Mouse (Mus musculus): ENCODE measurements around the gene Zfp651. TPM values are rescaled to one million over a fixed set of nuclear protein-coding genes. Genes with fewer than 3 reads are reported as not detected.

Zfp651 gene
- polyA plus RNA-seq, 1 experiment: 47.0 TPM

GRCm38 (mm10) chr9:121741168-121741567, 18.0 kb upstream of the Zfp651 start:
- no peak overlapping the region for H3K4me3 ChIP-seq
- H3K36me3 ChIP-seq (ENCODE audit: control insufficient read depth, insufficient read depth): peaks cover 79% of the 10 kb centered on the region
- no peak overlapping the region for H3ac ChIP-seq (ENCODE audit: control insufficient read depth, insufficient read length)
- no peak overlapping the region for H3K4me2 ChIP-seq (ENCODE audit: low read depth)
- H3K79me2 ChIP-seq (ENCODE audit: control insufficient read depth, insufficient read depth): peaks cover 15% of the 10 kb centered on the region
- TF ChIP-seq TCF3 (IDR thresholded peaks at IDR 0.05; ENCODE audit: insufficient read length, low read depth): no peak
- TF ChIP-seq CEBPB (IDR thresholded peaks at IDR 0.05; ENCODE audit: insufficient read depth, poor library complexity, severe bottlenecking): no peak
- TF ChIP-seq MAX (IDR thresholded peaks at IDR 0.05; ENCODE audit: low read depth): no peak
- no peak for TF ChIP-seq SRF (IDR thresholded peaks at IDR 0.05; ENCODE audit: control insufficient read depth, insufficient read length, low read depth)
- no peak for TF ChIP-seq MYOG (IDR thresholded peaks at IDR 0.05; ENCODE audit: control insufficient read depth in 1 of 3, insufficient read depth in 1 of 3, insufficient read length in 2 of 3, low read depth in 2 of 3)
- no peaks in the 10 kb centered on the region for H3K27me3 ChIP-seq (ENCODE audit: control insufficient read depth, insufficient read depth, insufficient read length)

GRCm38 (mm10) chr9:121744051-121744450, 15.1 kb upstream of the Zfp651 start:
- no peak overlapping the region for H3K4me3 ChIP-seq
- no peaks in the 10 kb centered on the region for H3K27me3 ChIP-seq (ENCODE audit: control insufficient read depth, insufficient read depth, insufficient read length)
- no peak overlapping the region for H3K4me2 ChIP-seq (ENCODE audit: low read depth)
- H3K79me2 ChIP-seq (ENCODE audit: control insufficient read depth, insufficient read depth): no peaks in the 10 kb centered on the region
- TF ChIP-seq POLR2AphosphoS2 (IDR thresholded peaks at IDR 0.05; ENCODE audit: insufficient read length, low read depth) (no peak), USF1 (IDR thresholded peaks at IDR 0.05; ENCODE audit: low read depth) (no peak)
- H3K36me3 ChIP-seq (ENCODE audit: control insufficient read depth, insufficient read depth): peaks cover 91% of the 10 kb centered on the region
- no peak overlapping the region for H3ac ChIP-seq (ENCODE audit: control insufficient read depth, insufficient read length)

GRCm38 (mm10) chr9:121752774-121753173, 6.4 kb upstream of the Zfp651 start:
- Histone ChIP-seq H3K79me2 (ENCODE audit: control insufficient read depth, insufficient read depth) (no peaks in the 10 kb centered on the region), H3K4me2 (ENCODE audit: low read depth) (no peak overlapping the region), H3K36me3 (ENCODE audit: control insufficient read depth, insufficient read depth) (peaks cover 70% of the 10 kb centered on the region), H3K4me3 (no peak overlapping the region), H3ac (ENCODE audit: control insufficient read depth, insufficient read length) (no peak overlapping the region), H3K27me3 (ENCODE audit: control insufficient read depth, insufficient read depth, insufficient read length) (no peaks in the 10 kb centered on the region)
- no peak for TF ChIP-seq REST (IDR thresholded peaks at IDR 0.05; ENCODE audit: insufficient read depth, insufficient read length)
- no peak for TF ChIP-seq E2F4 (IDR thresholded peaks at IDR 0.05; ENCODE audit: insufficient read depth)
- TF ChIP-seq MYOD1 (IDR thresholded peaks at IDR 0.05; ENCODE audit: control insufficient read depth in 1 of 3, insufficient read length in 2 of 3, low read depth in 2 of 3): no peak
- no peak for TF ChIP-seq USF1 (IDR thresholded peaks at IDR 0.05; ENCODE audit: low read depth)

GRCm38 (mm10) chr9:121754624-121755023, 4.5 kb upstream of the Zfp651 start:
- Histone ChIP-seq H3ac (ENCODE audit: control insufficient read depth, insufficient read length) (no peak overlapping the region), H3K4me2 (ENCODE audit: low read depth) (no peak overlapping the region), H3K27me3 (ENCODE audit: control insufficient read depth, insufficient read depth, insufficient read length) (no peaks in the 10 kb centered on the region), H3K36me3 (ENCODE audit: control insufficient read depth, insufficient read depth) (peaks cover 52% of the 10 kb centered on the region), H3K4me3 (no peak overlapping the region), H3K79me2 (ENCODE audit: control insufficient read depth, insufficient read depth) (no peaks in the 10 kb centered on the region)
- TF ChIP-seq POLR2AphosphoS2 (IDR thresholded peaks at IDR 0.05; ENCODE audit: insufficient read length, low read depth): peak; percentile 60
- no peak for TF ChIP-seq REST (IDR thresholded peaks at IDR 0.05; ENCODE audit: insufficient read depth, insufficient read length)

GRCm38 (mm10) chr9:121756785-121757184, 2.3 kb upstream of the Zfp651 start:
- H3K36me3 ChIP-seq (ENCODE audit: control insufficient read depth, insufficient read depth): peaks cover 34% of the 10 kb centered on the region
- H3K27me3 ChIP-seq (ENCODE audit: control insufficient read depth, insufficient read depth, insufficient read length): no peaks in the 10 kb centered on the region
- no peaks in the 10 kb centered on the region for H3K79me2 ChIP-seq (ENCODE audit: control insufficient read depth, insufficient read depth)

GRCm38 (mm10) chr9:121757432-121757831, 1.7 kb upstream of the Zfp651 start:
- no peak overlapping the region for H3K4me2 ChIP-seq (ENCODE audit: low read depth)
- TF ChIP-seq POLR2AphosphoS2 (IDR thresholded peaks at IDR 0.05; ENCODE audit: insufficient read length, low read depth) (peak; percentile 39), MYOG (IDR thresholded peaks at IDR 0.05; ENCODE audit: control insufficient read depth in 1 of 3, insufficient read depth in 1 of 3, insufficient read length in 2 of 3, low read depth in 2 of 3) (no peak)
- H3ac ChIP-seq (ENCODE audit: control insufficient read depth, insufficient read length): no peak overlapping the region
- no peak overlapping the region for H3K4me3 ChIP-seq
- no peaks in the 10 kb centered on the region for H3K27me3 ChIP-seq (ENCODE audit: control insufficient read depth, insufficient read depth, insufficient read length)
- H3K36me3 ChIP-seq (ENCODE audit: control insufficient read depth, insufficient read depth): peaks cover 27% of the 10 kb centered on the region
- no peaks in the 10 kb centered on the region for H3K79me2 ChIP-seq (ENCODE audit: control insufficient read depth, insufficient read depth)

More at GRCm38 (mm10) chr9:121756785-121757184, 2.3 kb upstream of the Zfp651 start:
- TF ChIP-seq POLR2AphosphoS2 (IDR thresholded peaks at IDR 0.05; ENCODE audit: insufficient read length, low read depth): peak; percentile 65
- no peak for TF ChIP-seq TCF3 (IDR thresholded peaks at IDR 0.05; ENCODE audit: insufficient read length, low read depth)
- TF ChIP-seq SRF (IDR thresholded peaks at IDR 0.05; ENCODE audit: control insufficient read depth, insufficient read length, low read depth): no peak
- TF ChIP-seq REST (IDR thresholded peaks at IDR 0.05; ENCODE audit: insufficient read depth, insufficient read length): no peak
- TF ChIP-seq MYOD1 (IDR thresholded peaks at IDR 0.05; ENCODE audit: control insufficient read depth in 1 of 3, insufficient read length in 2 of 3, low read depth in 2 of 3): no peak
- Histone ChIP-seq H3K4me2 (ENCODE audit: low read depth) (no peak overlapping the region), H3K4me3 (no peak overlapping the region), H3ac (ENCODE audit: control insufficient read depth, insufficient read length) (no peak overlapping the region)

Measured in myocyte (in vitro differentiated cells).